Mouse (Mus musculus) kidney, adult 2 months (tissue): ENCODE measurements at regions not wholly inside any gene's neighbourhood (a gene's known extent, or its start where the extent isn't known, plus 50 kb on each side); places are given as distances from the start of the nearest gene placed in this dataset.

ENCODE experiments used
- CTCF ChIP-seq: fragments of 200-500 bp; conservative IDR thresholded peaks from 2 replicates; pipeline ENCODE4 v1.5.1; 2011; ENCODE audit warnings: low read depth, mild to moderate bottlenecking, control low read depth, low read length, moderate library complexity, mixed read lengths; ENCODE audit not compliant: insufficient read depth, insufficient read length
- POLR2A ChIP-seq: fragments of 200-500 bp; IDR thresholded peaks from one replicate; pipeline ENCODE4 v1.6.1; 2011; ENCODE audit warnings: low read depth, low read length, control low read depth

- TF ChIP-seq POLR2A, result no peak
- TF ChIP-seq CTCF, result no peak
Measured at GRCm38 (mm10) chr13:111928636-111929544, 120.1 kb upstream of the Map3k1 start.
